Mouse (Mus musculus): ENCODE measurements at regions not wholly inside any gene's neighbourhood (a gene's known extent, or its start where the extent isn't known, plus 50 kb on each side); places are given as distances from the start of the nearest gene placed in this dataset.
A peak's percentile ranks its signal among the peaks of the same experiment; 100 is the strongest.

DNA sequence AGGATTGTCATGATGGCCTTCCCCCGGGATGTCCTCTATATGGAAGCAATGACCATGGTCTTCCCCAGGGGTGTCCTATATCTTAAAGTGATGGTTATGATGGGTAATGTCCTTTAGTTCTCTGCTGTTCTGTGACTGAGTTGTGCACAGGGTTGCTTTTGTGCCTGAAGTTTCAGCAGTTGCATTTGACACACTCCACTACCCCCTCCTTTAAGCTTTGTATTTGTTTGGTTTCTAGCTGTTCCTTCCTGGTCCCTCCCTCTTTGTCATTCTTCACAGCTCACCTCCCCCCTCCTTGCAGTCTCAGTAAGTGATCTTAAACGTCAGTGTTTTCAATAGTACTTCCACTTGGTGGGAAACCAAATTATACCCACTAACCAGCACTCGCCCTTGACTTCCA is 464.4 kb downstream of the Nedd1 start:
- no peak for DNase-seq (ENCODE audit: low spot score in 2 of 2)
- intact Hi-C loops (cut with DNase I) = no loop called here

DNA sequence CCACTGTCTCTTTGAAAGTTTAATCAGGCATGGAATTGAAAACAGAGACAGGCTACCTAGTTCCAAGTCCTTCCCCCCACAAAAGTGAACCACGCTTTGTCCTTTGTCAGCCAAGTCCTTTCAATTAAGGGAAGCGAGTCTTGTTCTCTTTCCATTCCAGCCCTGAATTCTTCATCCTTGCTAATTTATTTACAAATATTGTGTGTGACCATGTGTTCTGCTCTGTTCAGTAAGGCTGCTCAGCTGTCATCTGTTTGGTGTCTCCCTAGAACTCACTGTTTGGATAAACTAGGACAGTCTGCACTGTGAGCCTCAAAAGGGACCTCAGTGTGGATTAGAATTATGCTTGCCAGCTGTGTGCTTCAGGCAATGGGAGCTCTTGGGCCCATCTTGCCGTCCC is 473.6 kb downstream of the Nedd1 start:
- intact Hi-C loops (cut with DNase I) = no loop called here
- DNase-seq (ENCODE audit: low spot score in 2 of 2) = peak; percentile 9 to 44

DNA sequence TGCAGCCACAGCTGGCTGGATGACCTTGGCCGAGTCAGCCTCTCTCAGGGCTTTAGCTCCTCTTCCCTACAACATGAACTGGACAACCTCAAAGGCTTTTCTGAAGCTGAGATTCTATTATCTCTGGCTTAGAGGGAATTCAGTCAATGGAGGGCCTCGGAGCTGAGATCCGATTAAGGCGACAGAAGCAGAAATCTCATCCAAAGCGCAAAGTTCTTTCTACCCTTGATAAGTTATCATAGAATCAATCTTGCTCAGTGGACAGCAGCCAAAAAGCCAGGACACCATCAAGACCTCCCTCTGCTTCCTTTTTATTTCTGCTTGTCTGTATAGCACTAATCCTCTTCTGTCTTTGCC is 474.8 kb downstream of the Nedd1 start:
- DNase-seq (ENCODE audit: low spot score in 2 of 2) = no peak
- intact Hi-C loops (cut with DNase I) = no loop called here

DNA sequence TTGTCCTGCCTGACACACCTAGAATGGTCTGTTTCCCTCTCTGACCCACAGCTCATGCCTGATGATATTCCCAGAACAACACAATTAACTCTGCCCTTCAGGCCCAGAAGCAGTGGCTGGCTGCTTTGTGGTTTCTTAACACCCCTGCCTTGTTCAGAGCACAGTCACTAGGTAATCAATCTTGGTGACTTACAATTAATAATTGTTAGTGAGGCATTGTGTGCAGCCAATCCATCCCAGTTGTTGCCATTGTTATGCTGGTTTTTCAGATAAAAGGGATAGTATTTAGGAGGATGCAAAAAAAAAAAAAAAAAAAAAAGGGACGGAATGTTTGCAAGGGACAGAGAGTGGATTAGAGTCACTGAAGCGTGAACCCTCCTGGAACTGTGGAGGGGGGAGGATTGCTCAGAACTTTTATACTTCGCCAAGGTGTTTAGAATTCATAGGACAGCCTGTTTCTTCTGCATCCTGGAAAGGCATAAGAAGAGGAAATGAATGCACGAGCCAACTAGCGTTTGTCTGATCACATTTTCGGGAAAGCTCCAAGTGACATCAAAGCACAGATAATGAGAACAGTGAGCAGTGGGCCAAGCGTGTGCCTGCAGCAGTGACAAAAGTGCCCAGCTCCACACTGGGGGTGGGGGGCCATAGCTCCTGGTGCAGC is 475.3 kb downstream of the Nedd1 start:
- intact Hi-C loops (cut with DNase I) = no loop called here
- peak; percentile 11 to 46 for DNase-seq (ENCODE audit: low spot score in 2 of 2)

DNA sequence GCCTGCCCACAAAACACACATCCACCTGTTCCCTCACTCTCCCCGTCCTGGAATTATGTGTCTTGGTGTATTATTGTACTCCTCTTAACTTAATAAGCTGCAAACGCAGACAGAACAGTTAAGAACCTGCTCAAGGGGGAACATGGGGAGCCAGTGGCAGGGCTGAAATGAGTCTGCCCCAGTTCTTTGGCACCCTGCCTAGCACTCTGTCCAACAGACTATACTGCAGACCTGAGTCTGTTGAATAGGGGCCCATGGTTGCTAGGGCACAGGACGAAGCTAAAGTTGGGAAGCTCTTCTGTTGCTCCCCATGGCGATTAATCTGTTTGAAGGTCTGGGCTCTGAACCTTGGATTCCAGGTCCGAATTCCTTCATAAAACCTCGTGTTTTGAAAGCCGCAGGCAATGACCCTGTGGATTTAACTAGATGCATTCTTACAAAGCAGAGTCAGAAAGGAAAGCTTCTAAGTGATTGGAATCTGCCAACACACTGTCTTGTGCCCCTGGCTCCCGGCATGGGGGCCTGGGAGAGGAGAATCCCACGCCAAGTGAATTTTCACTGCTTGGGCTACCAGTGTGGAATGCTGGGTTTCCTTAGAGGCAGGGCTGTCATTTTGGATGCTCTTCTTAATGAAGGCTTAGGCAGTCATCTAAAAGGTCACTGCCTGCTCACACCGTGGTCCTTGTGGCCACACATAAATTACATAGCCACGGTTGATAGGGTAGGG is 479.3 kb downstream of the Nedd1 start:
- intact Hi-C loops (cut with DNase I) = loop anchor here (5.0 kb wide), 1 partner anchor 81 kb away; no protein-coding TSS in a partner anchor

DNA sequence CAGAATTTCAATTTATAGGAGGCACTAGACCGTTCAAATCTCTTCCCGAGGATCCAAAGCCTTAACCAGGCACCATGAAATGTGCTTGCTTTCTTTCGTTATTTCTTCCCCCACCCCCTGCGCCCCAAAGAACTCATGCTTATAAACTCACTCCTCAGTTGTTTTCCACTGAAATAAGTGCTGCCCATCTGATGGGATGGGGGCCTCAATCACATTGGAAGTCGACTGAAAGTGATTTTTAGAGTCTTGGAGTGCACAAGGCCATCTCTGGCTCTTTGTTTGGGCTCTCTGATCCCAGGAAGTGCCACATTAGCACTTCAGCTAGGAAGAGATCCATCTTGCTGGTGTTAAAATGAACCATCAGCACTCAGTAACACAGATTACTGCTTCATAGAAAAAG is 484.3 kb downstream of the Nedd1 start:
- intact Hi-C loops (cut with DNase I) = no loop called here
- no peak for DNase-seq (ENCODE audit: low spot score in 2 of 2)

More for the DNA sequence above, 479.3 kb downstream of the Nedd1 start:
- peak; percentile 10 to 16 for DNase-seq (ENCODE audit: low spot score in 2 of 2)

DNA sequence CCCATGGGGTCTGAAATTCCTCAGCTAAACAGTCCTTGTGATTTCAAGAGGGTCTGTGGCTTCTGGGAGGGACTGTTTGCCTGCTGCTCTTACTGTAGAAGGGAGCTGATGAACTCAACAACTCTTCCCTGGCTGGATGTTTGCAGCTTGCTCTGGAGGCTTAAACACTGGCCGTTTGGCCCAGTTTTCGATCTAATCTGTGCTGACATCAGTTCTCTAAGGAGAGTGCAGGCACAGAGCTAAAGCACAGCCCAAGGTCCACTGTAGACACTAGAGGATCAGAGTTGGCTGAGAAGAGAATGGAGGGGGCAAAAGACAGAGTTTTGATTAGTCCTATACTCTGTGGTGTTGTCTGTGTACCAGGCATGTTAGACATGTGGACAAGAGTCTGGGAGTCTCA is 490.1 kb downstream of the Nedd1 start:
- intact Hi-C loops (cut with DNase I) = no loop called here
- no peak for DNase-seq (ENCODE audit: low spot score in 2 of 2)

DNA sequence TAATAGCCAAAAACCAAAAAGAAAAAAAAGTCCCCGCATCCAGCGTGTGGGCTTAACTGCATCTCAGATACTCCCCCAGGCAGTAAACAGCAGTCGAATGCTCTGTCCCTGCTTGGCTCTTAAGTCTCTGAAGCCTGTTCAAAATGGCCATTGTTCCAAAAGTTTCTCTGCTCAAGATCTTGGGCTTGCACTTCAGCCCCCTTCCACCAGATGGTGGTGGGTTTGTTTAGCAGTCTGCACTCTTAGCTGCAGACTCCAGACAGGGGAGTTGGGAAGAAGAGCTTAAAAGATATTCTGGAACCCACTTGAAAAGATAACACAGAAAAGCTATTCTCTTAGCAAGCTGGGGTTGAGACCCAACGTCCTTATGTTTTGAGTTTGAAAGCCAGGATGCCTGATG is 496.4 kb downstream of the Nedd1 start:
- intact Hi-C loops (cut with DNase I) = no loop called here
- DNase-seq (ENCODE audit: low spot score in 2 of 2) = peak in 1 of 2 experiments; percentile 13

DNA sequence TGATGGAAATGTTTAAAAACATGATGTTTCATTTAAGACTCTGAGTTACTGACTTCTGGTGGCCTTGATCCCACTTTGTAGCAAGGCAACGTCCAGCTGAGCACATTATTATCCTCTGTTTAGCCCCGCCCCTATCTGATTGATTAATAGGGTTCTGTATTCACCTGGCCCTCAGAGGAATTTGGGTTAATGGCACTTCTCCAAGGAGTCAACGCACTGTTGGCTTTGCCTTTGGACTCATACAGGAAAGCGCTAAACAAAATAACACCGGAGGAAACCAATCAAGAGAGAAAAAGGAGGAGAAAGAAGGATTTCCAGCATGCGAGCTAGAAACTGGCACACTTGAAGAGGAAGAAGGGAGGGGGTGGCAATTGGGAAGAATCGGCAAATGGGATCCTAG is 497.1 kb downstream of the Nedd1 start:
- no peak for DNase-seq (ENCODE audit: low spot score in 2 of 2)
- intact Hi-C loops (cut with DNase I) = no loop called here

DNA sequence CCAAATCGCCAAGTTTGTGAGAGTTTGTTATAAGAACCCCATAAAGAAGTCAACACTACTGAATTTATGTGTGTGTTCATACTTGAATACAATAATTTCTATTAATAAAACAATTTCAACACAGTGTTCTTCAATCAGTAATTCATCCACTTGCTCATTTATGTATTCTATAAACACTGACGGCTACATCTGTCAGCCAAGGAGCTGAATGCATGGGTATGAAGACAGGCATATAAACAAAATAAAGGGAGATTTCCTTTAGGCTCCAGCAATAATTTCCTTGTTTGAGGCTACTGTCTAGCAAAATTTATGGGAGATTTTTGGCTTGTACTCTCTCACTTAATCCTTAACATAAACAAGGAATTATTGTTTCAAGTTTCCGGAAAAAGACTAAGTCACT is 502.9 kb downstream of the Nedd1 start:
- intact Hi-C loops (cut with DNase I) = no loop called here
- DNase-seq (ENCODE audit: low spot score in 2 of 2) = no peak

DNA sequence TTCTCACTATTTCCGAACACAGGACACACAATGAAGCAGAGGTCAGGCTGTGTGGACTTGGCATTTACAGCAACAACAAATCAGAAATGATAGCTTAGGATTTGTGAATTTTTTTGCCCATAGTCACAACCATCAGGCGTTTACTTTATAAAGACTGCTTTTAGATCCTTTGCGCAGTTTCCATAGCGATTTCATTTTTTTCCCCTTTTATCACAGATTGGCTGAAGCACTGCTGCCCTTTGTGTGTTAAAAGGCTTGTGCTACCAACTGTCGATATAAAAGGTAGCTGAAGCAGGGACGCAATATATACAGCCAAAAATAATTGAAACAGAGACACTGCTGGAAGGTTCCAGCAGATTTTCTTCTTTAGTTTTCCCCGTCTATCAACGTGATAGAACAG is 551.4 kb downstream of the Nedd1 start:
- DNase-seq (ENCODE audit: low spot score in 2 of 2) = no peak
- intact Hi-C loops (cut with DNase I) = no loop called here

DNA sequence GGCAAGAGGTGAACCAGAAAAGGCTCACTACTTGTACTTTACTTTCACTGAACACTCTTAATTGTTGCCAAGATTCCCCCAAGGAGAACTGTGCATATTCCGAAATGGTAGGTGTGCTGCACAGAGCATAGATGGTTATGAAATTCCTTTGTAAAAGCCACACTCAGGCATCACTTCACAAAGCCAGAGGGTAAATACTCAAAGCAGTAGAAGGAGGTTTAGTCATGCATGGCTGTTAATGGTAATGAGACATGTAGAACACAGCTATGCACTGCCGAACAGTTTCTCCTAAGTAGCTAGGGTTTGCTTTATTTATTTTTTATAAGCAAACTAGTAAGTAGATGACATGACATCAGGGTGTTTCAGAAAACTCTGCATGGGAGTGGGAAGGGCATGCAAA is 556.2 kb downstream of the Nedd1 start:
- DNase-seq (ENCODE audit: low spot score in 2 of 2) = no peak
- intact Hi-C loops (cut with DNase I) = no loop called here

DNA sequence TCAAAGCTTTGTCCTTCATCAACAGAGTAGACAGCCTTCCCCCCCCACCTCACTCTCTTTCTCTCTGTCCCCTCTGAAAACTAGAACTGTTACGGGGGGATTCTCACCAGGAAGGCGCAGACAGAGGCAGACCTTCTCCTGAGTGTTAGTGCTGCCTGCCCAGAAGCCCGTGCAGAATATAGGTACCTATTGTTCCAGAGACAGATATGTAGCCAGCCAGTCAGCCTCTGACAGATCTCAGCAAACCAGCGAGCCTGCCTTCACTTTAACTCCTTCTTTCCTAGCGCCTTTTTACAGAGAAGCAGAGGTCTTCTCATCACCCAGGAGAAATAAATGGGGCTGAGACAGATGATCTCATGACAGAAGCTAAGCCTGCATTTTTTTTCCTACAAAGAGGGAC is 557.2 kb downstream of the Nedd1 start:
- intact Hi-C loops (cut with DNase I) = loop anchor here (5.0 kb wide), 2 partner anchors 77 to 618 kb away; no protein-coding TSS in a partner anchor
- DNase-seq (ENCODE audit: low spot score in 2 of 2) = no peak

DNA sequence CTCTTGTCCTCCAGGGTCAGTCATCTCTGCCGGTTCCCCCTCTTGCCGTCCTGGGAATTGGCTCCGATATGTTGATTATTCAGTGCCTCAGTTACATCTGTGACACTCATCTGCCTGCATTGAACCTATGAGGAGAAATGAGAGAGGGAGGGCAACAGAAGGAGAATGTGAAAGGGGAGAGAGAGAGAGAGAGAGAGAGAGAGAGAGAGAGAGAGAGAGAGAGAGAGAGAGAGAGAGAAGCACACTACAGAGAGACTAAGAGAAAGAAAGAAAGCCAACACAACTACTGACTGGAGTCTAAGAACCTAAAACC is 557.6 kb downstream of the Nedd1 start:
- no peak for DNase-seq (ENCODE audit: low spot score in 2 of 2)
- intact Hi-C loops (cut with DNase I) = loop anchor here (5.0 kb wide), 2 partner anchors 78 to 617 kb away; no protein-coding TSS in a partner anchor

DNA sequence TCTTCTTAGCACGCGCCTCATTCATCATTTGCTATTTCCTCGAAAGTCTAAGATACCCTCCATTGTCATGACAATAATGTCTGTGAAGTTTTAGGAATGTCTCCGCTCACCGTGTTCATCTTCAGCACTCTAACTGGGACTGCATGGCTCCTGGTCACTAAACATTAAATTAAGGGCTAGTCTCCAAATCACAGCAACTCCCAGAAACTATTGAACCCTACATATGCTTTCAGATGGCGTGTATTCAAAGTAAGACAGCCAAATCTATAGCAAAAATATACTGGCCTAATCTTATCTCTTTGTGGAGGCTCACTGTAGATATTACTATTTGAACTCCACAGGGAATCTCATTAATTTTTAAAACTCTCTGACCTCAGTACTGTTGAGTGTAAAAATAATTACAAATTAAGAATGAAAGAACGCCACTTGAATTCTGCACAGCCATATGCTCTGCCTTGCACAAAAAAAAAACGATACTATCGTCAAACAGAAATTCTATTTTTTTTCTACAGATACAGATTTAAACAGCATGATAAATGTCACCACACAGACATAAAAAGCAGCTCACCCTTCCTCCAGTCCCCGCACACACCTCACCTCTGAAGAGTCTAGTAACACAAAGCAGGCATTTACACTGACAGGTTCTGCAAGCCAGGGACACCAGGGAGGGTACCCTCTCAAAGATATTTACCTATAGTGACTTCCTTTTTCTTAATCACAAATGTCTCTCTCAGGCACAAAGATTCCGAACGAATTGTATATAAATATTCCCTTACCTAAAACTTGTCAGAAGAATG is 558.2 kb downstream of the Nedd1 start:
- intact Hi-C loops (cut with DNase I) = loop anchor here (5.0 kb wide), 2 partner anchors 78 to 617 kb away; no protein-coding TSS in a partner anchor
- DNase-seq (ENCODE audit: low spot score in 2 of 2) = no peak

DNA sequence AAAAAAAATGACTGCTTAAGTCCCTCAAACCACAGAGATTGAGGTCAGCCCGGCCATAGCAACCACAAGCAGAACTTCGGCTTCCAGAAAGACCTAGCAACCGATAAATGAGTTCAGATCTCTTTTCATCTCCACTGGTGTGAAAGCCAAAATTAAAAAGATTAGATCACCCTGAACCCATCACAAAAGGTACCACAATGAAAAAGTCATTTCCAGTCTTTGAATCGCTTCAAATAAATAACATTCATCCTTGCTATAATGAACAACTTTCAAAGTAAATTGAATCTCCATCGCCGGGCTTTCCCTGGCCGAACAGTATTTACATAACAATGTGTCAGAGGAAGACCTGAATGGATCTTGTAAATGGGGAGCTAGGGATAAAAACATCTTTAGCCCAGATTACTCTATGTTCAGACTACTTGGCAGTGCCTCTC is 559.1 kb downstream of the Nedd1 start:
- DNase-seq (ENCODE audit: low spot score in 2 of 2) = no peak
- intact Hi-C loops (cut with DNase I) = loop anchor here (5.0 kb wide), 2 partner anchors 79 to 616 kb away; no protein-coding TSS in a partner anchor

DNA sequence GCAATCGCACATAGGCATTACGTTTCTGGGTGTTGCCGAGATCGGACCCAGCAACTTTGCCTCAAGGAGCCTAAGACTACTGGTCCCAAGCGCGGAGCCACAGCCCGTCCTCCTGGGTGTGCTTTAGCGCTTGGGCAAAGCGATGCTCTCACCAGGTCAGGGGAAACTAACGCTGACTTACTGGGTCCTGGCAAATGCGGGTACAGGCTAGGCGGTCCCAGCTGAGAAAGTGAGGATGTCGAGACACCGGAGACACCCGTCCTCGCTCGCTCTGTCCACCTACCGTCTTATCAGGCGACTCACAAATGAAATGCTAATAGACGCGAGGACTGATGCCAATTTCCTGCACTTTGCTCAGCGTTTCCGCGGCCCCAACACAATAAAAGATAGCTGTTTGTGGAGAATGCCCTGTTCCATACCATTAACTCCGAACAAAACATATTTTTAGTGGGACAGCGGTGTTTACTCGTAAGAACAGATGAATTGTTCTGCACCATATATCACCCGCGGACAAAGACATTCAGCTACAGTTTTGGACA is 559.7 kb downstream of the Nedd1 start:
- DNase-seq (ENCODE audit: low spot score in 2 of 2) = peak; percentile 4 to 13
- intact Hi-C loops (cut with DNase I) = loop anchor here (5.0 kb wide), 2 partner anchors 80 to 615 kb away; no protein-coding TSS in a partner anchor

DNA sequence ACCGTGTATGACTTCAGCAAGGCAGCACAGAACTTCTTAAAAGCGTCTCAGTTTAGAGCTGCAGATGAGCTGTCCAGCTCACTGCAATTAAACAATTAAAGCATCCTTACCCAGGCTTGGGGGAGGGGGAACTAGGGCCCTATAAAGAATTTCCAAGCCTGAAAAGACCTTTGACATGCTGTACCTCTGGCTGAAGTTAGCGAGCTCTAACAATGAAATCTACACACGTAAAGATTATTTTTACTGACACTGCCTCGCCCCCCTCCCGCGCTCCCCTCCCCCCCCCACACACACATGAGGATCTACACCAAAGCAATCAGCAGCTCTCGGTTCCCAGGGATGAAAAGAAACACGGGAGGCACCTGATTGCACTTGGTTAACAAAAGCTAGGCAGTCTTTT is 560.7 kb downstream of the Nedd1 start:
- DNase-seq (ENCODE audit: low spot score in 2 of 2) = no peak
- intact Hi-C loops (cut with DNase I) = loop anchor here (5.0 kb wide), 2 partner anchors 81 to 614 kb away; no protein-coding TSS in a partner anchor

DNA sequence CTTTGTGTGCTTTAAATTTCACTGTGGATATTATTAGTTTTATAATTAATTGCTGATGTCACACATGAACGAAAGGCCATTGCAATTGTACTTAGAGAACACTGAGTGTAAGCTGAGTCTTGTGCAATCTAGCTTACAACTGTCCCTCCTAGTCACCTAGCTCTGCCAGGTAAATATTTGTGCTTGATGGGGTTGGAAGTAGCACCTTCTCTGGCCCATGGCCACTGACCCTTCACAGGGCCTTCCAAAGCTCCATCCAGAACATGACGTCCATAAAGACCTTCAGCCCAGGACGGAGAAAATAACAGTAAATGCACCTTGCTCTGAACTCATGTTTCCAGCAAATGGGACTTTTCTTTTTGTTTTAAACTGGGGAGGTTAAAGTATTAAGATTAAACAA is 576.0 kb downstream of the Nedd1 start:
- intact Hi-C loops (cut with DNase I) = no loop called here
- DNase-seq (ENCODE audit: low spot score in 2 of 2) = no peak

DNA sequence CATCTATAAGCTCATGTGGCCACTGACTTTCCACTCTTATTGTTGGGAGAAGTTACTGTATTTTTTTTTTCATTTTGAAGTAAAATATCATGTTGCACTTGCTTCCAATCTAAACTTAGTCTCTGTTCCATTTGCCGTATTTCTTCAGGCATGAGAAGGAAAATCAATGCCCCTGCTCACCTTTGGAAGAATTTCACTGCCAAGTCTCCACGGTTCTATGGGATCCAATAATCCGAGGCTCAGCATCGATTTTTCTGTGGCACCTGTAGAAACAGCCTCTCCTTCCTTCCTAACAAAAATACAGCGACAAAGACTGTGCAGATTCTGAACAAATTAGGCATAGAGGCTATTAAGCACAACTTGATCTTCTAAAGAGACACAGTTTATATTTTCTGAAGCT is 586.7 kb downstream of the Nedd1 start:
- intact Hi-C loops (cut with DNase I) = no loop called here

More for the DNA sequence above, 586.7 kb downstream of the Nedd1 start:
- DNase-seq (ENCODE audit: low spot score in 2 of 2) = no peak
